Mouse (Mus musculus): ENCODE results near the gene D3Ertd254e. TPM values are rescaled to one million over a fixed set of nuclear protein-coding genes. Genes with fewer than 3 reads are reported as not detected.

The D3Ertd254e gene
- 1.8 and 1.9 TPM in 2 replicates for polyA plus RNA-seq (2015; fragmentation: Nextera tagmentation; extraction: Ambion mirVana)

DNA sequence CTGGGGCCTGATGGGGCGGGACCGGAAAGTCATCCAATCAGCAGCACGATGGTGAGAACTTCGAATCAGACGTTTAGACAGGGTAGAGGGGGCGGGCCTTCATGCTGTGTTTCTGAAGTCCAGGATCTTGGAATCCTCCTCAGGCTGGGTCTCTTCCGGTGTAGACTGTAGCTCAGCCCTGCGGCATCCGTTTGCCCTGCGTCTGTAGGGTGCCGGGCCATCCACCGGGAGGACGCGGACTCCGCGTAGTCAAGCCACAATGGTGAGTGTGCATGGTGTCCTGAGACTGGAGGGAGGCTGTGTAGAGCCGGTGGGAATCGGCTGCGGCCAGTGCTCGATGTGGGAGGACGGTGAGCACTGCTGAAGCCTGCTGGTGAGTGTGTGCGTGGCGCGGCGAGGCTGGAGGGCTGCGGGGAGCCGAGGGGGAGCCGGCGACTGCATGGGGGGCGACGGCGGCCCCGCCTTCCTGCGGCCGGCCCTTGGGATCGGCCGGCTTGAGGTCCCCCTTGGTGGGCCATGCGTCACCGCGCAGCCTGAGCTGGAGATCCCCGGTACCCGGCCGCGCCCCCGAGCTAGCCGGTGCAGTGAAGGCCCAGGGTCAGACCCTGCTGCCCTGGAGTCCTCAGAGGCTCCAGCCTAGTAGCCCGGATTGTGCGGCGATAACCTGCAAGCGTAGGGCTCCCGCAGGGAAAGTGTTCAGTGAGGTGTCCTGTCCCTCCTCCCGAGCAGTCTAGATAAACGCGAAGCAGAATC, at the start of gene D3Ertd254e:
Gene D3Ertd254e, plus strand, starts transcription at position 84 of the 753 bp plus-strand sequence.

Other genes with a start within 250 kb of the D3Ertd254e start
- gene Dcun1d1, start 213.6 kb upstream of the D3Ertd254e start, polyA plus RNA-seq (2015; fragmentation: Nextera tagmentation; extraction: Ambion mirVana) = 96.6 and 97.3 TPM in 2 replicates
- 8.5 and 9.0 TPM in 2 replicates for gene Mccc1, start 150.3 kb upstream of the D3Ertd254e start, polyA plus RNA-seq (2015; fragmentation: Nextera tagmentation; extraction: Ambion mirVana)
- gene Ccdc144b, start 97.5 kb upstream of the D3Ertd254e start, polyA plus RNA-seq (2015; fragmentation: Nextera tagmentation; extraction: Ambion mirVana) = not detected in 2 replicates
- gene Acad9, start 85.0 kb upstream of the D3Ertd254e start, polyA plus RNA-seq (2015; fragmentation: Nextera tagmentation; extraction: Ambion mirVana) = 36.5 and 39.0 TPM in 2 replicates
- gene Qrfpr, start 71.3 kb downstream of the D3Ertd254e start, polyA plus RNA-seq (2015; fragmentation: Nextera tagmentation; extraction: Ambion mirVana) = not detected in 2 replicates

All from spleen, postnatal 0 days (tissue).